Mouse (Mus musculus) neural tube, embryonic 13.5 days (tissue): ENCODE data around the gene Eps8l2. TPM values are rescaled to one million over a fixed set of nuclear protein-coding genes. Genes with fewer than 3 reads are reported as not detected.

Experiments
- ATAC-seq: fragments of 200-750 bp; cut with Nextera tagmentation; 2 replicates; pipeline ENCODE4 v1.8.0; 2017; ENCODE audit warnings: low read depth, mild to moderate bottlenecking, moderate TSS enrichment, moderate library complexity
- H3K27ac ChIP-seq: fragments of 300-500 bp; sonication (generic); replicated peaks from 2 replicates; pipeline ENCODE4 v1.5.1; 2015; ENCODE audit warnings: moderate library complexity, mild to moderate bottlenecking, inconsistent platforms
- H3K27me3 ChIP-seq: fragments of 300-500 bp; sonication (generic); 2 replicates; pipeline ENCODE4 v1.6.1; 2015; ENCODE audit warnings: mild to moderate bottlenecking, inconsistent platforms
- H3K36me3 ChIP-seq: fragments of 300-500 bp; sonication (generic); 2 replicates; pipeline ENCODE4 v1.6.1; 2015; ENCODE audit warnings: mild to moderate bottlenecking, inconsistent platforms
- H3K4me1 ChIP-seq: fragments of 300-500 bp; sonication (generic); replicated peaks from 2 replicates; pipeline ENCODE4 v1.6.1; 2015; ENCODE audit warnings: inconsistent platforms
- H3K4me2 ChIP-seq: fragments of 300-500 bp; sonication (generic); 2 replicates; pipeline ENCODE4 v1.6.1; 2015; ENCODE audit warnings: inconsistent platforms, mild to moderate bottlenecking, moderate library complexity
- H3K4me3 ChIP-seq: fragments of 300-500 bp; sonication (generic); 2 replicates; pipeline ENCODE4 v1.5.1; 2015; ENCODE audit warnings: mild to moderate bottlenecking, inconsistent platforms
- H3K9ac ChIP-seq: fragments of 300-500 bp; sonication (generic); 2 replicates; pipeline ENCODE4 v1.6.1; 2015; ENCODE audit warnings: moderate library complexity, mild to moderate bottlenecking, inconsistent platforms
- H3K9me3 ChIP-seq: fragments of 300-500 bp; sonication (generic); 2 replicates; pipeline ENCODE4 v1.6.1; 2016; ENCODE audit warnings: inconsistent platforms
- WGBS: fragments of 180-500 bp; shearing (Covaris S2); methylation state at CpG from one replicate; pipeline ENCODE4 v1.1.7; 2015; 5-methylcytosine and 5-hydroxymethylcytosine counted together
- polyA plus RNA-seq: library from polyadenylated mRNA; unstranded; fragments of >200 nt; fragmentation: Nextera tagmentation; extraction: Ambion mirVana; gene quantifications from 2 replicates; pipeline ENCODE4 v1.2.1, GENCODE M21; 2015

Eps8l2 gene
- polyA plus RNA-seq, 1 experiment from 2014 or later = 0.43 TPM

GRCm38 (mm10) chr7:141355626-141356326, 17.1 kb downstream of the Eps8l2 start:
- peaks cover 10% of the 10 kb centered on the region for H3K27me3 ChIP-seq
- no peak overlapping the region for H3K27ac ChIP-seq
- H3K36me3 ChIP-seq = no peaks in the 10 kb centered on the region
- H3K9ac ChIP-seq = no peak overlapping the region
- WGBS = 58% methylated on average over 12 of the region's 12 CpGs
- ATAC-seq = no peak
- no peak overlapping the region for H3K4me2 ChIP-seq
- no peak overlapping the region for H3K4me3 ChIP-seq
- no peaks in the 10 kb centered on the region for H3K9me3 ChIP-seq
- 0 out of 2 replicates have a peak, but pooled peaks cover 5% of the 10 kb centered on the region for H3K4me1 ChIP-seq

DNA sequence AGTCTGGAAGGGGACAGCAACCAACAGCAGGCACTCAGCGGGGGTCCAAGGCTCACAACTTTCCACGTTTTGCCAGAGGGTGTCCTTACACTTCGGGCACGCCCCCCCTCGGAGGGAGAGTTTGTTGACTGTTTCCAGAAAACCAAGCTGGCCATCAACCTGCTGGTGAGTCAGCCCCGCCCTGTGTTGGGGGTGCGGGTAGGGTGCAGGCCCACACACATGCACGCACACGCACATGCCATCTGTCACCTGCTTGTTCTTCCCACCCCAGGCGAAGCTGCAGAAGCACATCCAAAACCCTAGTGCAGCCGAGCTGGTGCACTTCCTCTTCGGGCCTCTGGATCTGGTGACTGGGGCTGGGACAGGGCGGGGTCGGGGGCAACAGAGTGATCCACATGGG, 18.3 kb downstream of the Eps8l2 start:
- H3K27ac ChIP-seq = no peak overlapping the region
- no peaks in the 10 kb centered on the region for H3K36me3 ChIP-seq
- H3K4me1 ChIP-seq = 0 out of 2 replicates have a peak, but pooled peaks cover 5% of the 10 kb centered on the region
- no peak overlapping the region for H3K4me3 ChIP-seq
- no peak overlapping the region for H3K4me2 ChIP-seq
- no peak overlapping the region for H3K9ac ChIP-seq
- H3K27me3 ChIP-seq = peaks cover 22% of the 10 kb centered on the region
- no peaks in the 10 kb centered on the region for H3K9me3 ChIP-seq
- WGBS = 76% methylated on average over 14 of the region's 14 CpGs
- ATAC-seq = no peak

- WGBS = 17% methylated on average over 24 of the region's 24 CpGs
- H3K27me3 ChIP-seq = peaks cover 35% of the 10 kb centered on the region
- ATAC-seq = no peak
- no peaks in the 10 kb centered on the region for H3K9me3 ChIP-seq
- no peak overlapping the region for H3K9ac ChIP-seq
- H3K4me3 ChIP-seq = no peak overlapping the region
- no peak overlapping the region for H3K4me2 ChIP-seq
- H3K27ac ChIP-seq = no peak overlapping the region
- no peaks in the 10 kb centered on the region for H3K4me1 ChIP-seq
- H3K36me3 ChIP-seq = no peaks in the 10 kb centered on the region
Measured at GRCm38 (mm10) chr7:141361510-141361909, 22.8 kb downstream of the Eps8l2 start.

DNA sequence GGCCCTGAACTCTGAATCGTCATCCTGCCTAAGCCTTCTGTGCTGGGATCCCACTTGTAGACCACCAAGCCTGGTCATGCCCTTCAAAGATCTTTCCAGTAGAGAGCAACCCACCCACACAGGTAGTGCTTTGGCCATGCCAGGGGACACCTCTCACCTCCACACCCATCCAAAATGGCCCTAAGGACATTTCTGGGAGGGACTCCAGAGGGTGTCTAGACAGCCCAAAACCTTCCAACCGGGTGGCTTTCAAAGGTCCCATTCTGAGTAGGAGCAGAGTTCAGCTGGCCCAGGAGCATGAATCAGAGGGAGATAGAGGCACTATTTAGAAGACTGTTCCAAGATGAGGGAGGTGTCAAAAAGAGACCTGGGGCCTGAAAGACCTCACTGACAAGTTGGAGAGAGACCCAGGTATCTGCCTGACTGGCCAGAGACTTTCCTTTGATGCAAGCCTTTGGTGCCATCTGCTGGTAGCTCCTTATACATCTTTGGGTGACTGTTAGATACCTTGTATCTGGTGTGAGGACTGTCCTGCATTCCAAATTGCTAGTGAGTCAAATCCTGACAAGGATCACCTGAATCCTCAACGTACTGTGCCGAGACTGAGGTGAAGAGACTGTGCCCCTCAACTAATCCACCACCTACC, 24.5 kb downstream of the Eps8l2 start:
- H3K4me3 ChIP-seq = no peak overlapping the region
- H3K9ac ChIP-seq = no peak overlapping the region
- no peak overlapping the region for H3K4me2 ChIP-seq
- no peaks in the 10 kb centered on the region for H3K4me1 ChIP-seq
- WGBS = 63% methylated on average over 4 of the region's 4 CpGs
- peak; percentile 40; the same call in 1 of the 2 replicates for ATAC-seq
- no peaks in the 10 kb centered on the region for H3K36me3 ChIP-seq
- peaks cover 35% of the 10 kb centered on the region for H3K27me3 ChIP-seq
- no peaks in the 10 kb centered on the region for H3K9me3 ChIP-seq
- H3K27ac ChIP-seq = no peak overlapping the region

DNA sequence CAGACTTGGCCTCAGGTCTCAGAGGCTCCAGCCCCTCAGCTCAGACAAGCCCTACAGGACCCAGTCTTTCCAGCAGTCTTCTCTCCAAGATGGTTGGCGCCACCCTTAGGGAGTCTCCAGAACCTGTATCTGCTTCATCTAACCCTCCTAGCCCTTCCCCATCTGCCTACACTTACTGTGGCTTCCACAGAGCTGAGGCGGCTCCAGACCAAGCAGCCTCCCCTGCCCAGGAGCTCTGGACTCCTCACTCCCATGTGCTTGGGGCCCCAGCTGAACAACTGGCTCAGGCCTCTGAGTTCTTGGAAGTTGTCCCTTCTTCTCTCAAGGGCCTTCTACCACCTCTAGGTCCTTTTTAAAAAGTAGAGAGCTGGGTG, 25.1 kb downstream of the Eps8l2 start:
- H3K4me2 ChIP-seq = no peak overlapping the region
- H3K4me3 ChIP-seq = no peak overlapping the region
- no peaks in the 10 kb centered on the region for H3K36me3 ChIP-seq
- H3K27me3 ChIP-seq = peaks cover 35% of the 10 kb centered on the region
- WGBS = 60% methylated on average over 2 of the region's 2 CpGs
- H3K9ac ChIP-seq = no peak overlapping the region
- no peak overlapping the region for H3K27ac ChIP-seq
- H3K4me1 ChIP-seq = no peaks in the 10 kb centered on the region
- no peaks in the 10 kb centered on the region for H3K9me3 ChIP-seq
- no peak for ATAC-seq

DNA sequence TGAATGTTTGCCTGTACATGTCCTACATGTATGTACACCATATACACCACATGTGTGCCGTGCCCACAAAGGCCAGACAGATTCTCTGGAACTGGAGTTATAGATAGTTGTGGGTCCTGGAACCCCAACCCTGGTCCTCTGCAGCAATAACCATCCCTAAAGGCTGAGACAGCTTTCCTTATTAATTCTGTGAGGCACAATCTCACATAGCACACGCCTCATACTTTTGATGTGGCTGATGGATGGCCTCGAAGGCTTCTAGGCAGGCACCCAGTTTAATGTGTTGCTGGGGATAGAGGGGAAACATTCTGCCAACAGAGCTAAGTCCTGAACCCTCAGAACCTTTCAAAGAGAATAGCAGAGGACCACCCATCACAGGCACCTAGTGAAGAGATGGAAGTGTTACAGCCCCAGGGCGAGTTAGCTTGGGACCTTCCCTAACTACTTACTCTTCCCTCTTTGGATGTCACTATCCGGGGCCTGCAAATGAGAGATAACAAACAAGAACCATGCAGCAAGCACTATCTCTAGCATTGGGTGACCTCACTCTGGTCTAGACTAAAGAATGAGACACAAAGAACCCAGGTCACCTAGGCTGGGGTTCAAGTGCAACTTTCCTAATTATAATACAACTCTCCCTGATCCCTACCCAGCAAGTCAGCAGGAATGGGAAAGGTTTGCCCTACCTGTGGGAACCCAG, 25.8 kb downstream of the Eps8l2 start:
- no peak overlapping the region for H3K9ac ChIP-seq
- 81% methylated on average over 5 of the region's 5 CpGs for WGBS

DNA sequence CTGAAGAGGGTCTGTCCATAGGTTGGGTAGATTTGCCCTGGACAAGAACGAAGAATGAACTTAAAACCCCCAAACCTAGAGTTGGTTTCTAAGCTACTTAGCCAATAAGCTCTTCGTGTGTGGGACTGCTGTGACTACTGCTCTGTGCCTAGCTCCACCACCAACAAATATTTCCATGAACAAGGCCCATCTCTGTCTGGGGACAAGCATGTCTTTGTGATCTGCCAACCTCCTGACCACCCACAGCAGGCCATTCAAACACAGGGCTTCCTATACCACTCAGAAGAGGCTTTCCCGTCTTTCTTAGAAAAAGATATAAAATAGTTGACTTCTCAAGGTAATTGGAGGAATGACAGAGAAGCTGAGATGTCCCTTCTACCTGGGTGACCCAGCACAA, 26.4 kb downstream of the Eps8l2 start:
- Histone ChIP-seq H3K27me3 (peaks cover 32% of the 10 kb centered on the region), H3K36me3 (no peaks in the 10 kb centered on the region), H3K4me3 (no peak overlapping the region), H3K9ac (peak overlapping the region; percentile 26; the same call in 1 of the 2 replicates), H3K27ac (no peak overlapping the region), H3K9me3 (no peaks in the 10 kb centered on the region), H3K4me2 (no peak overlapping the region), H3K4me1 (no peaks in the 10 kb centered on the region)
- ATAC-seq = no peak
- WGBS = 59% methylated on average over 3 of the region's 3 CpGs

More for the DNA sequence above, 25.8 kb downstream of the Eps8l2 start:
- Histone ChIP-seq H3K9me3 (no peaks in the 10 kb centered on the region), H3K4me2 (no peak overlapping the region), H3K4me1 (no peaks in the 10 kb centered on the region), H3K27me3 (peaks cover 35% of the 10 kb centered on the region), H3K4me3 (no peak overlapping the region), H3K36me3 (no peaks in the 10 kb centered on the region), H3K27ac (no peak overlapping the region)
- ATAC-seq = no peak

- peaks cover 9% of the 10 kb centered on the region; the same call in 1 of the 2 replicates for H3K27me3 ChIP-seq
- H3K4me2 ChIP-seq = no peak overlapping the region
- ATAC-seq = no peak
- H3K9me3 ChIP-seq = no peaks in the 10 kb centered on the region
- H3K4me3 ChIP-seq = no peak overlapping the region
- no peaks in the 10 kb centered on the region for H3K4me1 ChIP-seq
- WGBS = 92% methylated on average over 4 of the region's 4 CpGs
- no peak overlapping the region for H3K27ac ChIP-seq
- no peak overlapping the region for H3K9ac ChIP-seq
- H3K36me3 ChIP-seq = no peaks in the 10 kb centered on the region
Measured at GRCm38 (mm10) chr7:141367358-141367757, 28.7 kb downstream of the Eps8l2 start.

DNA sequence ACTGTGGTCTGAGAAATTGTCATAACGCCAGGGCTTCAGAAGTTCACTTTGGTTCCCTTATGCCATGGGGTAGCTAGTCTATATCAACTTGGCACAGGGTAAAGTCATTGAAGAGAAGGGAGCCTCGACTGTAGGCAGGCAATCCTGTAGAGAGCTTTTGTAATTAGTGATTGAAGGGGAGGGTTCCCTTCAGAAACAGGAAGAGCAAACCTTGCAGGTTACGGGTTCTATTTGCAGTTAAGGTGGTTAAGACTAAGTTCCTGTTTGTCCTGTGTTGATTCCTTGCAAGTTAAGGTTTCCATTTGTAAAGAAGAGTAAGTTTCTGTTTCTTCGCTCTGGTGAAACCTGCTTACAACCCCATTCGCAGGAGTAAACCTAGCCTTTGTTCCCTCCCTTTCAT, 31.2 kb downstream of the Eps8l2 start:
- Histone ChIP-seq H3K36me3 (no peaks in the 10 kb centered on the region), H3K4me2 (no peak overlapping the region), H3K27ac (no peak overlapping the region), H3K4me1 (no peaks in the 10 kb centered on the region), H3K9me3 (no peaks in the 10 kb centered on the region), H3K27me3 (no peaks in the 10 kb centered on the region), H3K4me3 (no peak overlapping the region), H3K9ac (no peak overlapping the region)
- no peak for ATAC-seq
- WGBS = 60% methylated on average over 5 of the region's 5 CpGs

DNA sequence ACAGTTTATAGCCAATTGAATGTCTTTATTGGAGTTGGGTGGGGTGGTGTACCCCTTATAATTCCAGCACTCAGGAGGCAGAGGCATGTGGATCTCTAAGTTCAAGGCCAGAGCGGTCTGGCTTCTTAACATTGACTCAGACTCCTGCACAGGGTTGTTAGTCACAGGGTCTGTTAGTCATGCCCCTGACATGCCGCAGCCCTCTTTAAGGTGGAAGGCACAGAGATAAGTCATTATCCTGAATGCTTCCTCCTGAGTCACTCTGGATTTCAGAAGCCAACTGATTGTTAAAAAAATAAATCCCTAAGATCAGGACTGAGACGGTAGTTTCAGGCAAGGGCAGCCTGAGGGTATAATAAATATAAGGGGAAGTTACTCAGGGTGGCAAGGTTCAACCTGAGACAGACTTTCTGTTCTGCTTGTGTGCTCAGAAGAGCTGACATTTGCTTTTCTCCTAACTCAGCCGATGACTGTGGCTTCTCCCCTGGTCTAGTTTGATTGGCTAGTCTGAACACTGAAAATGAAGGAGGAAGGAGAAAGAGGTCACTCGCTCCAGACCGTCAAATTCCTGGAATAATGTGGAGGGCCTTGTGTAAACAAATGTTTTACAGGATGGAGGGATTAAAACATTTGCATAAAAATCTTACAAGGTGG, 33.4 kb downstream of the Eps8l2 start:
- Histone ChIP-seq H3K36me3 (no peaks in the 10 kb centered on the region), H3K4me1 (no peaks in the 10 kb centered on the region), H3K4me3 (no peak overlapping the region), H3K4me2 (no peak overlapping the region), H3K27me3 (no peaks in the 10 kb centered on the region), H3K27ac (no peak overlapping the region), H3K9ac (no peak overlapping the region), H3K9me3 (no peaks in the 10 kb centered on the region)
- WGBS = 70% methylated on average over 6 of the region's 6 CpGs
- no peak for ATAC-seq

GRCm38 (mm10) chr7:141373611-141374010, 34.9 kb downstream of the Eps8l2 start:
- Histone ChIP-seq H3K4me3 (no peak overlapping the region), H3K36me3 (no peaks in the 10 kb centered on the region), H3K4me2 (no peak overlapping the region), H3K27me3 (no peaks in the 10 kb centered on the region), H3K9ac (no peak overlapping the region), H3K9me3 (no peaks in the 10 kb centered on the region), H3K27ac (no peak overlapping the region), H3K4me1 (no peaks in the 10 kb centered on the region)
- WGBS = 35% methylated on average over 6 of the region's 6 CpGs
- no peak for ATAC-seq

DNA sequence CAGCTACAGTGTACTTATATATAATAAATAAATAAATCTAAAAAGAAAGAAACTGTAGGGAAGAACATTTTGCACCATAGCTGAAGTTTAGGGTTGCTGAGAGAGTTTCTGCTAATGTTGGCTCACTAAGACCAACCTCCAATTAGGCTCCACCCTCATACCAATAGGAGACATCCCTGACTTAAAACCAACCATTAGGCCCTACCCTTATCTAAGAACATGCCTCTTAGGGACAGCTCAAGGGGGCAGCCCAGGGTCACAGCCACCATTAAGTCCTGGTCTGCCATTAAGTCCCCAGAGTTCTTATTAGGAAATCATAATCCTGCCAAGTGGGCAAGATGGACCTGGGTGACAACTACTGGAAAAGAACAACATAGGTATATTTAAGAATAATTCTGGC, 35.7 kb downstream of the Eps8l2 start:
- H3K9me3 ChIP-seq = no peaks in the 10 kb centered on the region
- no peak overlapping the region for H3K9ac ChIP-seq
- H3K27ac ChIP-seq = no peak overlapping the region
- no peak for ATAC-seq
- H3K4me2 ChIP-seq = no peak overlapping the region
- H3K4me1 ChIP-seq = no peaks in the 10 kb centered on the region
- H3K27me3 ChIP-seq = no peaks in the 10 kb centered on the region
- H3K4me3 ChIP-seq = no peak overlapping the region
- no peaks in the 10 kb centered on the region for H3K36me3 ChIP-seq
